In genomic region chr6:51442191-51442835, GRCm38 (mm10) we compare ENCODE assay signal across 17 mouse cellular contexts. TPM values are rescaled to one million over a fixed set of nuclear protein-coding genes. Genes with fewer than 3 reads are reported as not detected.
DNase-seq lines count a peak whose midpoint lies in the region; ATAC-seq and TF ChIP-seq lines count a peak whose summit lies in the region.
"Had no signal": no experiment of that assay in that cellular context is flagged by ENCODE, and none has a peak within 500 bp of the region (broad histone marks: within the 10 kb centered on the region; RNA-seq: fewer than 3 reads in every experiment).

No protein-coding gene starts in this region.

- H3K9ac ChIP-seq in midbrain, embryonic 11.5 days (ENCODE audit: low read length) = no peak overlapping the region
- H3K9ac ChIP-seq in ES-E14 (ENCODE audit: insufficient read depth, low read depth, low read length, poor library complexity, severe bottlenecking) = no peak overlapping the region
- H3K9ac ChIP-seq: embryonic facial prominence, embryonic 13.5 days; heart, embryonic 12.5 days; hindbrain, embryonic 13.5 days; liver, embryonic 14.5 days had no signal

- in situ Hi-C loops in ES-E14 (cut with MboI; ENCODE audit: low sequenced_read_pairs in 2 of 2, unreplicated experiment in 2 of 2) = no loop called here

- ATAC-seq in midbrain, embryonic 11.5 days (ENCODE audit: low FRiP score) = no peak
- ATAC-seq in megakaryocyte-erythroid progenitor cell, adult 5-6 weeks (replicated peaks; ENCODE audit: low FRiP score, low TSS enrichment, poor library complexity, severe bottlenecking) = peak; percentile 76
- ATAC-seq: forebrain, embryonic 14.5 days had no signal

- DNase-seq in midbrain, embryonic 11.5 days (ENCODE audit: low spot score, missing footprints) = peak; percentile 57
- no peak for DNase-seq in midbrain, embryonic 10.5 days (ENCODE audit: low spot score)
- peak; percentile 69 for DNase-seq in ES-E14 (ENCODE audit: low read depth, low spot score)
- DNase-seq in thymus, postnatal 36 days = peak; percentile 46 to 67
- no peak for DNase-seq in right cerebral cortex, postnatal 14 days
- DNase-seq in ovary, postnatal 10 days (ENCODE audit: low spot score) = no peak
- DNase-seq: adrenal gland, adult 8-10 months; cerebellum, postnatal 10 days; kidney, adult 9 months; lung, postnatal 4 days had no signal

- 64% methylated on average over 9 of the region's 9 CpGs for WGBS in midbrain, embryonic 11.5 days
- WGBS in midbrain, embryonic 10.5 days = 59% methylated on average over 9 of the region's 9 CpGs

- H3K36me3 ChIP-seq in midbrain, embryonic 11.5 days (ENCODE audit: control insufficient read depth, insufficient read depth, low read length) = no peaks in the 10 kb centered on the region
- H3K36me3 ChIP-seq in midbrain, embryonic 10.5 days = no peaks in the 10 kb centered on the region
- no peaks in the 10 kb centered on the region for H3K36me3 ChIP-seq in ES-E14 (ENCODE audit: control insufficient read depth, insufficient read depth, low read length, poor library complexity, severe bottlenecking)
- H3K36me3 ChIP-seq: embryonic facial prominence, embryonic 13.5 days; heart, embryonic 12.5 days; hindbrain, embryonic 13.5 days had no signal

- H3K4me2 ChIP-seq in midbrain, embryonic 11.5 days = no peak overlapping the region
- H3K4me2 ChIP-seq: embryonic facial prominence, embryonic 13.5 days; heart, embryonic 12.5 days; hindbrain, embryonic 13.5 days had no signal

- no peaks in the 10 kb centered on the region for H3K4me1 ChIP-seq in midbrain, embryonic 11.5 days (ENCODE audit: control insufficient read depth, insufficient read depth, low read length)
- H3K4me1 ChIP-seq in midbrain, embryonic 10.5 days = no peaks in the 10 kb centered on the region
- H3K4me1 ChIP-seq in ES-E14 (ENCODE audit: control insufficient read depth in 2 of 2, insufficient read depth in 2 of 2, low read length in 2 of 2, poor library complexity in 1 of 2) = 0 out of 4 replicates have a peak, but pooled peaks cover 2% of the 10 kb centered on the region in 2 experiments
- H3K4me1 ChIP-seq: hindbrain, embryonic 13.5 days had no signal

- H3K4me3 ChIP-seq in midbrain, embryonic 11.5 days (ENCODE audit: low read depth, low read length) = no peak overlapping the region
- H3K4me3 ChIP-seq in midbrain, embryonic 10.5 days = no peak overlapping the region
- no peak overlapping the region for H3K4me3 ChIP-seq in ES-E14 (ENCODE audit: insufficient read depth in 1 of 2, low read depth in 1 of 2, low read length in 2 of 2, poor library complexity in 1 of 2, severe bottlenecking in 1 of 2)
- H3K4me3 ChIP-seq: embryonic facial prominence, embryonic 13.5 days; heart, embryonic 12.5 days; hindbrain, embryonic 13.5 days had no signal

- H3K27ac ChIP-seq in midbrain, embryonic 11.5 days (ENCODE audit: low read depth, low read length) = no peak overlapping the region
- no peak overlapping the region for H3K27ac ChIP-seq in midbrain, embryonic 10.5 days (replicated peaks)
- H3K27ac ChIP-seq in ES-E14 (ENCODE audit: insufficient read depth, low read depth, low read length, poor library complexity, severe bottlenecking) = no peak overlapping the region
- H3K27ac ChIP-seq: embryonic facial prominence, embryonic 13.5 days; hindbrain, embryonic 13.5 days; liver, embryonic 14.5 days had no signal

- no peaks in the 10 kb centered on the region for H3K27me3 ChIP-seq in midbrain, embryonic 11.5 days (ENCODE audit: control insufficient read depth, insufficient read depth, low read length)
- H3K27me3 ChIP-seq in midbrain, embryonic 10.5 days (ENCODE audit: low read depth, poor library complexity, severe bottlenecking) = 0 out of 2 replicates have a peak, but pooled peaks cover 4% of the 10 kb centered on the region
- H3K27me3 ChIP-seq: heart, embryonic 12.5 days; hindbrain, embryonic 13.5 days had no signal

- H3K9me3 ChIP-seq in midbrain, embryonic 11.5 days (ENCODE audit: control insufficient read depth, low read length) = no peaks in the 10 kb centered on the region
- no peaks in the 10 kb centered on the region for H3K9me3 ChIP-seq in midbrain, embryonic 10.5 days (replicated peaks)
- no peaks in the 10 kb centered on the region for H3K9me3 ChIP-seq in ES-E14 (ENCODE audit: control insufficient read depth, insufficient read depth, low read depth, low read length)
- H3K9me3 ChIP-seq: embryonic facial prominence, embryonic 13.5 days; heart, embryonic 12.5 days; hindbrain, embryonic 13.5 days had no signal

TF ChIP-seq in ES-E14, 5 proteins besides CTCF, POLR2A, EP300 and RAD21:
- TF ChIP-seq HCFC1 (IDR thresholded peaks at IDR 0.05; ENCODE audit: borderline replicate concordance, insufficient read depth, low read length) = no peak
- TF ChIP-seq CHD2 (IDR thresholded peaks at IDR 0.05; ENCODE audit: low read depth, low read length) = no peak
- TF ChIP-seq ZNF384 (IDR thresholded peaks at IDR 0.05; ENCODE audit: low read depth, low read length) = no peak
- no peak for TF ChIP-seq ZC3H11A (IDR thresholded peaks at IDR 0.05; ENCODE audit: borderline replicate concordance, low read depth, low read length)
- TF ChIP-seq MAFK (IDR thresholded peaks at IDR 0.05; ENCODE audit: insufficient read depth, low read depth, low read length) = no peak

RNA-seq across cellular contexts. Expression of gene Nfe2l3, which starts 9.8 kb away (rescaled TPM):
- 4.3 and 5.3 TPM in 2 replicates for polyA plus RNA-seq in midbrain, embryonic 11.5 days (2014; fragmentation: Nextera tagmentation; extraction: Ambion mirVana)
- 1.3 and 3.3 TPM in 2 replicates for polyA plus RNA-seq in midbrain, embryonic 10.5 days (2016; fragmentation: Nextera tagmentation; extraction: Ambion mirVana)
- total RNA-seq in ES-E14 (2012; rRNA removed) = 1.4 and 3.6 TPM in 2 replicates
- total RNA-seq in megakaryocyte-erythroid progenitor cell, adult 5-6 weeks (2014; fragmentation: Nextera tagmentation) = not detected in 2 replicates
- total RNA-seq in megakaryocyte-erythroid progenitor cell, adult 5-6 weeks (2017) = not detected in 2 replicates
- total RNA-seq: adrenal gland, adult 8-10 months; gastrocnemius, adult 8-10 months had no signal

RNA-seq across cellular contexts. Expression of gene Hnrnpa2b1, which starts 27.4 kb away (rescaled TPM):
- polyA plus RNA-seq in midbrain, embryonic 11.5 days (2014; fragmentation: Nextera tagmentation; extraction: Ambion mirVana) = 1,654 and 1,893 TPM in 2 replicates
- 2,311 and 2,476 TPM in 2 replicates for polyA plus RNA-seq in midbrain, embryonic 10.5 days (2016; fragmentation: Nextera tagmentation; extraction: Ambion mirVana)
- total RNA-seq in ES-E14 (2012; rRNA removed) = 435 and 609 TPM in 2 replicates
- 1,156 and 1,577 TPM in 2 replicates for total RNA-seq in megakaryocyte-erythroid progenitor cell, adult 5-6 weeks (2014; fragmentation: Nextera tagmentation)
- total RNA-seq in megakaryocyte-erythroid progenitor cell, adult 5-6 weeks (2017) = 1,688 and 2,170 TPM in 2 replicates

RNA-seq across cellular contexts. Expression of gene Cbx3, which starts 27.8 kb away (rescaled TPM):
- 757 and 781 TPM in 2 replicates for polyA plus RNA-seq in midbrain, embryonic 11.5 days (2014; fragmentation: Nextera tagmentation; extraction: Ambion mirVana)
- 692 and 722 TPM in 2 replicates for polyA plus RNA-seq in midbrain, embryonic 10.5 days (2016; fragmentation: Nextera tagmentation; extraction: Ambion mirVana)
- total RNA-seq in ES-E14 (2012; rRNA removed) = 104 and 177 TPM in 2 replicates
- total RNA-seq in megakaryocyte-erythroid progenitor cell, adult 5-6 weeks (2014; fragmentation: Nextera tagmentation) = 292 and 301 TPM in 2 replicates
- total RNA-seq in megakaryocyte-erythroid progenitor cell, adult 5-6 weeks (2017) = 423 and 530 TPM in 2 replicates

Comparison
In these comparisons a context has a peak if more than half of its experiments do, and no peak if none do; other contexts are left out.
1. DNase-seq: peak in midbrain, embryonic 11.5 days (single experiment), ES-E14 (single experiment) and thymus, postnatal 36 days (2 of 2); none in midbrain, embryonic 10.5 days (single experiment), right cerebral cortex, postnatal 14 days (single experiment) and ovary, postnatal 10 days (single experiment).